Mouse (Mus musculus): Measurements from ENCODE around the gene 2310034G01Rik. TPM values are rescaled to one million over a fixed set of nuclear protein-coding genes. Genes with fewer than 3 reads are reported as not detected.
A peak's percentile ranks its signal among the peaks of the same experiment; 100 is the strongest.

2310034G01Rik gene
- polyA plus RNA-seq, 1 experiment from 2014 or later = 2.4 TPM

DNA sequence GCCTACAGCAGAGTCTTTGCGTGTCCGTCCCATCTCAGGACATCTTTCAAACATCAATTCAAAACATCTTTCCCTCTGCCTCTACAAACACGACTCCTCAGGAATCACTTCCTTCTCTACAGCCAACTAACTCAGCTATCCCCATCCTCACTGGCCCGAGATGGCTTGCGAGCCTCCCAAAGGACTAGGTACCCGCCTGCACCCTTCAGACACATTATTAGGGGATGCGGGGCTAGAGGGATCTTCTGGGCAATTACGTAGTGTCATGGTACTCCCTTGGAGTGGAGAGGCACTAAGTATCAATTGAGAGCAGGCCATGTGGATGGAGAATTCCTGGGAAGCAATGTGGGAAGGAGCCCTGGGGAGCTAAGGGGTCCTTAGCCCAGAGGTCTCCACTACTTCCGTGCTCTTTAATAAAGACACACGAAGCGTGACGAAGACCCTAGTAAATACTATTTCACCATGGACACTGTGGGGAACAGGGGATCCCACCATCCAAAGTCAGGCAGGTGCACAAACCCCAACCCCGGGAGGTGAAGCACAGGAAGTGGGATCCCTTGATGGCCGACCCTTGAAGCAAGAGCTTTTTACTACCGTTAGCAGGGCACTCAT, 12.3 kb downstream of the 2310034G01Rik start:
- Histone ChIP-seq H3K27me3 (replicated peaks) (no peaks in the 10 kb centered on the region), H3K4me2 (peak overlapping the region; percentile 86), H3K27ac (replicated peaks) (peak overlapping the region; percentile 83), H3K36me3 (no peaks in the 10 kb centered on the region), H3K9me3 (replicated peaks) (no peaks in the 10 kb centered on the region), H3K4me1 (peaks cover 31% of the 10 kb centered on the region), H3K9ac (replicated peaks) (peak overlapping the region; percentile 67), H3K4me3 (replicated peaks) (peak overlapping the region; percentile 68)
- WGBS = 26% methylated on average over 15 of the region's 15 CpGs
- ATAC-seq (ENCODE audit: low FRiP score) = peak; percentile 8

DNA sequence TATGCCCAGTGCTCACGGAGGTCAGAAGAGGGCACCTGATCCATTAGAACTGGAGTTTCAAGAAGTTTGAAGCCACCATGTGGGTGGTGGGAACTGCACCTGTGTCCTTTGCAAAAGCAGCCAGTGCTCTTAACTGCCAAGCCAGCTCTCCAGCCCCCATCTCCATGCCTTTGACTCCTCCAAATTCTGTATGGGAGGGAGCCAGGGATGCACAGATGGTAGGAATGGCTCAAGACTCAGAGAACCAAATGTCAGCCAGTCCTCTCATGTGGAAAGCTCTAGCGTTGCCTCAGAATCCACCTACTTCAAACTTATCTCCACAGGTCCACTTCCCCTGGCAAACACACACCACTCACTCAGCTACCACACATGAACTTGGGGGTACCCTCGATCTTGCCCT, 16.2 kb downstream of the 2310034G01Rik start:
- no peak overlapping the region for H3K4me2 ChIP-seq
- no peaks in the 10 kb centered on the region for H3K9me3 ChIP-seq (replicated peaks)
- WGBS = 81% methylated on average over 3 of the region's 3 CpGs
- no peak for ATAC-seq (ENCODE audit: low FRiP score)
- H3K4me1 ChIP-seq = peaks cover 37% of the 10 kb centered on the region
- no peaks in the 10 kb centered on the region for H3K27me3 ChIP-seq (replicated peaks)
- no peak overlapping the region for H3K9ac ChIP-seq (replicated peaks)
- H3K36me3 ChIP-seq = peaks cover 25% of the 10 kb centered on the region
- H3K4me3 ChIP-seq (replicated peaks) = no peak overlapping the region
- no peak overlapping the region for H3K27ac ChIP-seq (replicated peaks)

GRCm38 (mm10) chr19:46332721-46333339, 17.3 kb downstream of the 2310034G01Rik start:
- H3K4me3 ChIP-seq (replicated peaks) = no peak overlapping the region
- no peak for ATAC-seq (ENCODE audit: low FRiP score)
- H3K36me3 ChIP-seq = peaks cover 25% of the 10 kb centered on the region
- H3K4me2 ChIP-seq = no peak overlapping the region
- no peaks in the 10 kb centered on the region for H3K9me3 ChIP-seq (replicated peaks)
- WGBS = 50% methylated on average over 7 of the region's 7 CpGs
- no peak overlapping the region for H3K27ac ChIP-seq (replicated peaks)
- H3K27me3 ChIP-seq (replicated peaks) = no peaks in the 10 kb centered on the region
- H3K9ac ChIP-seq (replicated peaks) = no peak overlapping the region
- H3K4me1 ChIP-seq = peaks cover 34% of the 10 kb centered on the region

- no peak overlapping the region for H3K4me2 ChIP-seq
- WGBS = 94% methylated on average over 3 of the region's 3 CpGs
- no peaks in the 10 kb centered on the region for H3K9me3 ChIP-seq (replicated peaks)
Observed at GRCm38 (mm10) chr19:46331936-46332335, 18.2 kb downstream of the 2310034G01Rik start.

GRCm38 (mm10) chr19:46331326-46331725, 18.8 kb downstream of the 2310034G01Rik start:
- Histone ChIP-seq H3K4me3 (replicated peaks) (no peak overlapping the region), H3K36me3 (peaks cover 25% of the 10 kb centered on the region), H3K9me3 (replicated peaks) (no peaks in the 10 kb centered on the region), H3K9ac (replicated peaks) (no peak overlapping the region), H3K4me2 (no peak overlapping the region), H3K4me1 (peaks cover 28% of the 10 kb centered on the region), H3K27ac (replicated peaks) (no peak overlapping the region), H3K27me3 (replicated peaks) (no peaks in the 10 kb centered on the region)
- no peak for ATAC-seq (ENCODE audit: low FRiP score)
- 90% methylated on average over 14 of the region's 14 CpGs for WGBS

More at GRCm38 (mm10) chr19:46331936-46332335, 18.2 kb downstream of the 2310034G01Rik start:
- Histone ChIP-seq H3K4me1 (peaks cover 34% of the 10 kb centered on the region), H3K27me3 (replicated peaks) (no peaks in the 10 kb centered on the region), H3K27ac (replicated peaks) (no peak overlapping the region), H3K9ac (replicated peaks) (no peak overlapping the region), H3K36me3 (peaks cover 25% of the 10 kb centered on the region), H3K4me3 (replicated peaks) (no peak overlapping the region)
- ATAC-seq (ENCODE audit: low FRiP score) = no peak

GRCm38 (mm10) chr19:46330696-46331095, 19.4 kb downstream of the 2310034G01Rik start:
- 92% methylated on average over 12 of the region's 12 CpGs for WGBS
- H3K9me3 ChIP-seq (replicated peaks) = no peaks in the 10 kb centered on the region
- H3K27ac ChIP-seq (replicated peaks) = no peak overlapping the region
- H3K4me1 ChIP-seq = peaks cover 30% of the 10 kb centered on the region
- peaks cover 25% of the 10 kb centered on the region for H3K36me3 ChIP-seq
- H3K27me3 ChIP-seq (replicated peaks) = no peaks in the 10 kb centered on the region
- H3K9ac ChIP-seq (replicated peaks) = no peak overlapping the region
- ATAC-seq (ENCODE audit: low FRiP score) = no peak
- H3K4me2 ChIP-seq = no peak overlapping the region
- no peak overlapping the region for H3K4me3 ChIP-seq (replicated peaks)

GRCm38 (mm10) chr19:46329951-46330350, 20.2 kb downstream of the 2310034G01Rik start:
- peak overlapping the region; percentile 64 for H3K4me3 ChIP-seq (replicated peaks)
- H3K4me1 ChIP-seq = peaks cover 38% of the 10 kb centered on the region
- WGBS = 4% methylated on average over 16 of the region's 16 CpGs
- 0 out of 2 replicates have a peak overlapping the region, but pooled peaks have one; percentile 12 for H3K9ac ChIP-seq (replicated peaks)
- peaks cover 25% of the 10 kb centered on the region for H3K36me3 ChIP-seq
- no peak for ATAC-seq (ENCODE audit: low FRiP score)
- no peaks in the 10 kb centered on the region for H3K9me3 ChIP-seq (replicated peaks)
- H3K27me3 ChIP-seq (replicated peaks) = no peaks in the 10 kb centered on the region; the same call in 1 of the 2 replicates
- H3K4me2 ChIP-seq = peak overlapping the region; percentile 99
- no peak overlapping the region for H3K27ac ChIP-seq (replicated peaks)

GRCm38 (mm10) chr19:46329031-46329641, 21.0 kb downstream of the 2310034G01Rik start:
- H3K4me2 ChIP-seq = peak overlapping the region; percentile 99
- H3K27me3 ChIP-seq (replicated peaks) = peaks cover 7% of the 10 kb centered on the region; the same call in 1 of the 2 replicates
- no peaks in the 10 kb centered on the region for H3K9me3 ChIP-seq (replicated peaks)
- peak overlapping the region; percentile 98 for H3K27ac ChIP-seq (replicated peaks)
- H3K9ac ChIP-seq (replicated peaks) = peak overlapping the region; percentile 64
- under 1% methylated on average over 54 of the region's 54 CpGs for WGBS
- H3K36me3 ChIP-seq = peaks cover 25% of the 10 kb centered on the region
- H3K4me1 ChIP-seq = peaks cover 46% of the 10 kb centered on the region
- peak; percentile 10; the same call in 1 of the 2 replicates for ATAC-seq (ENCODE audit: low FRiP score)
- peak overlapping the region; percentile 64 for H3K4me3 ChIP-seq (replicated peaks)

- peaks cover 11% of the 10 kb centered on the region; the same call in 1 of the 2 replicates for H3K27me3 ChIP-seq (replicated peaks)
- H3K27ac ChIP-seq (replicated peaks) = peak within 1 kb of the TSS; percentile 98
- H3K4me3 ChIP-seq (replicated peaks) = peak within 1 kb of the TSS; percentile 64
- H3K9ac ChIP-seq (replicated peaks) = peak within 1 kb of the TSS; percentile 64
- ATAC-seq (ENCODE audit: low FRiP score) = peak; percentile 87
- H3K4me1 ChIP-seq = peaks cover 53% of the 10 kb centered on the region
- H3K36me3 ChIP-seq = peaks cover 25% of the 10 kb centered on the region
- peak within 1 kb of the TSS; percentile 99 for H3K4me2 ChIP-seq
- no peaks in the 10 kb centered on the region for H3K9me3 ChIP-seq (replicated peaks)
- under 1% methylated on average over 81 of the region's 81 CpGs for WGBS
Observed at GRCm38 (mm10) chr19:46328081-46329030, 21.7 kb downstream of the 2310034G01Rik start, which contains the start of gene Fbxl15. TSS of gene Fbxl15 (plus strand) at chr19:46328184.

GRCm38 (mm10) chr19:46327531-46328064, 22.5 kb downstream of the 2310034G01Rik start:
- H3K27ac ChIP-seq (replicated peaks) = peak overlapping the region; percentile 98
- H3K4me3 ChIP-seq (replicated peaks) = peak overlapping the region; percentile 64
- no peaks in the 10 kb centered on the region for H3K9me3 ChIP-seq (replicated peaks)
- peaks cover 25% of the 10 kb centered on the region for H3K36me3 ChIP-seq
- peaks cover 11% of the 10 kb centered on the region; the same call in 1 of the 2 replicates for H3K27me3 ChIP-seq (replicated peaks)
- WGBS = 28% methylated on average over 14 of the region's 14 CpGs
- ATAC-seq (ENCODE audit: low FRiP score) = peak; percentile 1; the same call in 1 of the 2 replicates
- peak overlapping the region; percentile 64 for H3K9ac ChIP-seq (replicated peaks)
- peak overlapping the region; percentile 99 for H3K4me2 ChIP-seq
- H3K4me1 ChIP-seq = peaks cover 61% of the 10 kb centered on the region
